Mouse (Mus musculus) spleen, adult 18-20 months (tissue): Measurements from ENCODE around the gene Zdhhc16.

Source experiments
- DNase-seq, 2 experiments: peaks; one replicate each; pipeline ENCODE4 v3.0.0; 2022; ENCODE audit warnings: mixed read lengths in 2 of 2

The Zdhhc16 gene

GRCm38 (mm10) chr19:41989810-41990209 is 56.5 kb downstream of the Zdhhc16 start:
- no peak for DNase-seq

DNA sequence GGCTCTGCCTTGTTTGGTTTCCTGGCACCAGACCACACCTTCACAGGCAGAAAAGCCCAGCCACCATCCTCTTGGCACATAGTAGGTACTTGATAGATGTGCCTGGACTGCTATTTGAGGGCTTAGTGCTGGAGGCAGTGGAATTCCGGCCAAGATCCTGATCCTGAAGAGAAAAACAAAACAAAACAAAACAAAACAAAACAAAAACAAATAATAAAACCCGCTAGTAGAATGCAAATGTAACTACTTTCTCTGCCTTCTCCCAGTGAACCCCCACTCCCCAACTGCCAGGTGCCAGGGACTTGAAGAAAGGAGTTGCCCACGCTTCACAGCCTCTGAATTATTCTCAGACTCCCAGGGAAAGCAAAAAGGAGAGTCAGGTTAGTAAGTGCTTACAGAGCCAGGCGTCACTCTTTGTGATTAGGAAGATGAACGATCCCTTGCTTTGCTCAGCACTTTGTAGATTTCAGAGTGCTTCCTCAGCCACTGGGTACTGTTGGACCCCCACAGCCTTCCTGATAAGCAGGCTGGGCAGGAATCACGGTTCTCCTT is 58.7 kb downstream of the Zdhhc16 start:
- DNase-seq, result no peak

GRCm38 (mm10) chr19:41992971-41993370 is 59.7 kb downstream of the Zdhhc16 start:
- no peak for DNase-seq

DNA sequence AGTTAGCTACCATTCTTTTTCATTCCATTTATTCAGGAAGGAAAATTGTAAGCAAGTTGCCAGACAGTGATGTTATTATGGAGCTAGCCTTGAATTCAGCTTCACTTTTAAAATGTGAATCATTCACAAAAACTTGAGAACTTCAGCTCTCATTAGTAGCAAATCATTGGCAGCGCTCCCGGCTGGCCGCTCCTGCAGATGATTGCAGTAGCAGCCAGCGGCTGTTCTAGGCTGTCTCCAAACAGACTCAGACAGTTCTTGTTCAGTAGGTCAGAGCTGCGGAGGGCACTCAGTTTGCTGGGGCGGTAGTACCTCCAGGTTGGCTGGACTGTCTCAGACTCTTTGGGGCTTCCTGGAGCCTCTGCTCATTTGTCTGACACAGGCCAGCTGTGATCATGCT is 60.2 kb downstream of the Zdhhc16 start:
- DNase-seq, result no peak
